Mouse (Mus musculus) adrenal gland, adult 10 weeks (tissue): ENCODE data around the gene Gngt1. TPM values are rescaled to one million over a fixed set of nuclear protein-coding genes. Genes with fewer than 3 reads are reported as not detected.

Experiments
- polyA plus RNA-seq: library from polyadenylated mRNA; stranded (reverse); fragments of 350-450 nt; fragmentation: Illumina TruSeq; extraction: RNeasy Lipid Tissue Mini Kit (QIAGEN cat#74804); gene quantifications from one replicate; pipeline ENCODE4 v1.2.3, GENCODE M21; 2014; ENCODE audit warnings: low read depth, low replicate concordance

The Gngt1 gene
- not detected for polyA plus RNA-seq

DNA sequence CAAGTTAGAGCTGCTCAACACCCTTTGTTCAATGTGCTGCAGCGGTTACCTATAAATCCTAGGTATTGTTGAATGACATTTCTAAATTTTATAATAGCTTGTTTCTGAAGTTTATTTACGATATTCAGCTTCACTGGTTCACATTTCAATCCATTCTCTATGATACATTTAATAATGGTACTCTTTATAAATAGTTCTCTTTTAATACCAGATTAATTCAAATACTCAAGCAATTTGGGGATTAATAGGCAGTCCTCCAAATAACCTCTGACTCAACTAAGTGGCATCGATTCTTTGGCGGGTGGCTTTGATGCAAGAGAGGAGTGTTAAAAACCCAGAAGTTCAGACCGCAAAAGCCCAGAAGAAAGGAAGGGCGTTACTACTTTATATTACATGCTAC, at the start of gene Gngt1:
Gene Gngt1, plus strand, starts transcription at position 301 of the 400 bp plus-strand sequence.

DNA sequence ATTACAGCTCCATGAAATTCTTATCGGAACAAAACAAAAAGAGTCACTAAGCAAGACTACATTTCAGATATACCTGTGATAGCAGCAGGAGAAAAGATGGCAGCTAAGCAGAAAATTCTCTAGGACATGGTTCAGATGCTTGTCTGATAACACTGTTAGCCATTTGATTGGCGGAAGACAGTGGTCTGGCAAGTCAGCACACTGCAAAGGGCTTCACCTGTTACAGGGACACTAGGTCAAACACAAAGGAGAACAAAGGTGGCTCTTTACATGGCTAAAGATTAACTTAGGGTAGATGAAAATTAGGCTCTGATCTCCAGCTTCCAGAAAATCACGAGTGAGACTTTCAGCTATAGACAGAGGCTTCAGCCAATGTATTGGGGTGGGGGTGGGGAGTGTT, 4.8 kb upstream of the Gngt1 start, which contains the start of gene Tfpi2:
Gene Tfpi2, minus strand, starts transcription at position 170 of the 400 bp plus-strand sequence.

DNA sequence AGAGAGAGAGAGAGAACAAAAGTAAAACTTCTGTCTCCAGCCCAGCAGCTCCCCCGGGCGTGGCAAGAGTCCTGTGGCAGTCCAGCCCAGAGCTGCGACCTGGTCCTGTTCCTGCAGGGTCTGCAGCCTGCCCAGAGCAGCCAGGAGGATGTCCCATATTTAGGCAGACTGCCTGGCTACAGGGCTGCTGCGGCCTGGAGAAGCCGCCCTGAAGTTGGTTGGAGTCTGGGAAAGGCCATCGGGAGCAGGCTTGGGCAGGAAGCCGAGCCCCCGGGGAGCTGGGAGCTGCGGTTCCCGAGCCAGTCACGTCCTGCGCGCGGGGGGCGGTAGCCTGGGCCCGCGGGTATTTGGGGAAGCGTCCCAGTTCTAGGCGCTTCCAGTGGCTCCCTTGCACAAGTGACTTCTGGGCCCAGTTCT, 10.3 kb downstream of the Gngt1 start, which contains the start of gene Gng11:
Gene Gng11, plus strand, starts transcription at position 15 of the 417 bp plus-strand sequence.

Other genes with a start within 250 kb of the Gngt1 start
- gene Calcr, start 229.1 kb upstream of the Gngt1 start, polyA plus RNA-seq = not detected
- 8.9 TPM for gene Tfpi2, start 4.9 kb upstream of the Gngt1 start, polyA plus RNA-seq
- gene Gng11, start 10.1 kb downstream of the Gngt1 start, polyA plus RNA-seq = 91.3 TPM
- 317 TPM for gene Bet1, start 93.2 kb downstream of the Gngt1 start, polyA plus RNA-seq